Mouse (Mus musculus) ovary, postnatal 36 days (tissue): ENCODE data around the gene Clic3.
"Not testable (repeated sequence)": the region's sequence is repeated elsewhere in the genome, so short reads cannot be mapped to it uniquely, and the experiment has no call there.

Source experiments
- DNase-seq: peaks from one replicate; pipeline ENCODE4 v3.0.0; 2022; ENCODE audit warnings: low spot score, mixed read lengths

Gene Clic3

GRCm38 (mm10) chr2:25456205-25456953 lies at the start of gene Clic3:
Gene Clic3 (plus strand): TSS chr2:25456838.
- DNase-seq, result no peak

- DNase-seq, result no peak
Measured at GRCm38 (mm10) chr2:25408908-25409307, 47.7 kb upstream of the Clic3 start.

- not testable (repeated sequence) for DNase-seq
Measured at GRCm38 (mm10) chr2:25413436-25413835, 43.2 kb upstream of the Clic3 start.

- no peak for DNase-seq
Measured at GRCm38 (mm10) chr2:25417426-25417825, 39.2 kb upstream of the Clic3 start.

GRCm38 (mm10) chr2:25421896-25422295 lies 34.7 kb upstream of the Clic3 start:
- no peak for DNase-seq

- no peak for DNase-seq
Measured at GRCm38 (mm10) chr2:25422587-25423410, 33.8 kb upstream of the Clic3 start, which contains the start of gene Fut7. Gene Fut7 (plus strand): TSS chr2:25423267.

GRCm38 (mm10) chr2:25423626-25424025 lies 33.0 kb upstream of the Clic3 start:
- no peak for DNase-seq

- DNase-seq, result no peak
Measured at GRCm38 (mm10) chr2:25425481-25425880, 31.2 kb upstream of the Clic3 start.

- DNase-seq, result peak; percentile 57
Measured at GRCm38 (mm10) chr2:25426721-25427191, 29.9 kb upstream of the Clic3 start.

- DNase-seq, result no peak
Measured at GRCm38 (mm10) chr2:25427256-25427655, 29.4 kb upstream of the Clic3 start.

- DNase-seq, result peak; percentile 95
Measured at GRCm38 (mm10) chr2:25428442-25429236, 28.0 kb upstream of the Clic3 start, which contains the start of gene Abca2. Gene Abca2 (plus strand): TSS chr2:25428703.

GRCm38 (mm10) chr2:25429435-25430180 lies 27.0 kb upstream of the Clic3 start:
- DNase-seq, result no peak

- DNase-seq, result no peak
Measured at GRCm38 (mm10) chr2:25430395-25431233, 26.0 kb upstream of the Clic3 start.

GRCm38 (mm10) chr2:25431308-25431855 lies 25.3 kb upstream of the Clic3 start:
- no peak for DNase-seq

- DNase-seq, result no peak
Measured at GRCm38 (mm10) chr2:25432326-25433098, 24.1 kb upstream of the Clic3 start.

- DNase-seq, result no peak
Measured at GRCm38 (mm10) chr2:25433101-25433500, 23.5 kb upstream of the Clic3 start.

GRCm38 (mm10) chr2:25434292-25434691 lies 22.3 kb upstream of the Clic3 start:
- DNase-seq, result no peak

GRCm38 (mm10) chr2:25436286-25436820 lies 20.3 kb upstream of the Clic3 start:
- no peak for DNase-seq

- DNase-seq, result no peak
Measured at GRCm38 (mm10) chr2:25441067-25441466, 15.6 kb upstream of the Clic3 start.
